Mouse (Mus musculus): ENCODE measurements around the gene Coil.
"Not testable (repeated sequence)": the region's sequence is repeated elsewhere in the genome, so short reads cannot be mapped to it uniquely, and the experiment has no call there.

Gene Coil

GRCm38 (mm10) chr11:89041073-89041472 lies 71.0 kb downstream of the Coil start:
- DNase-seq (ENCODE audit: low spot score in 2 of 2) = not testable (repeated sequence)

Data from spleen, postnatal 14 days (tissue).